Mouse (Mus musculus) CD4-positive, CD25-positive, alpha-beta regulatory T cell, adult 4 months (primary cell): ENCODE data around the gene Ptpdc1. TPM values are rescaled to one million over a fixed set of nuclear protein-coding genes. Genes with fewer than 3 reads are reported as not detected.

ENCODE experiments used
- ATAC-seq: one replicate; pipeline ENCODE4 v1.8.0; 2017
- polyA plus RNA-seq, 2 experiments: library from polyadenylated mRNA; unstranded; fragments of 100-300 nt; shearing (Covaris generic); gene quantifications; one replicate each; pipeline ENCODE4 v1.2.1; 2017

Gene Ptpdc1
- polyA plus RNA-seq, 2 experiments from 2014 or later = 0.79 to 1.6 TPM

DNA sequence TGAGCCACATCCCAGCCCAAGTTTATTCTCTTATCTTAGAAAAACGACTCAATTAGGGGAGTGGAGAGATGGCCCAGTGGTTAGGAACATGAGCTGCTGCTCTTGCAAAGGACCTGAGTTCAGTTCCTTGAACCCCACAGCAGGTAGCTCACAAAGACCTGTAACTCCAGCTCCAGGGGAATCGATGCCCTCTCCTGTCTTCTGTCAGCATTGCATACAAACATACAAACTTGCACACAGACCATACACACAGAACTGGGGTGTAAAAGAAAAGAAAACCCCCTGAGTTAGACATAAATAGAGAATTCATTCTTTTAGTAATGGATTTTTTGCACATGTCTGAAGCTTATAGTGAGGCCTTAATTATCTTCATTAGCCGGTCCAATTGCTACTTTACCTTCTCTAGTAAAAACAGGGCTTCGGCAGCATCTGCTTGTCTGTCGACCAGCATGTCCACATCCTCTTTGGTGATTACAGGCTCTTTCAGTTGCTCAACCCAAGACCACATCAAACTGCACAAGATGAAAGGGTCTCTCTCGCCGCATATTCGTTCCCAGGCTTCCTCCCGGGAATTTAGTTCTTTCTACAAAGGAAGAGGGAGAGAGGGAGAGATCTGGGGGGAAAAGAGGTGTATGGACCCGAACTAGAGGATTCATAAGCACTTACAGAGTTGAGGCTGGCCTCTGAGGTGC lies 42.6 kb downstream of the Ptpdc1 start:
- no peak for ATAC-seq

DNA sequence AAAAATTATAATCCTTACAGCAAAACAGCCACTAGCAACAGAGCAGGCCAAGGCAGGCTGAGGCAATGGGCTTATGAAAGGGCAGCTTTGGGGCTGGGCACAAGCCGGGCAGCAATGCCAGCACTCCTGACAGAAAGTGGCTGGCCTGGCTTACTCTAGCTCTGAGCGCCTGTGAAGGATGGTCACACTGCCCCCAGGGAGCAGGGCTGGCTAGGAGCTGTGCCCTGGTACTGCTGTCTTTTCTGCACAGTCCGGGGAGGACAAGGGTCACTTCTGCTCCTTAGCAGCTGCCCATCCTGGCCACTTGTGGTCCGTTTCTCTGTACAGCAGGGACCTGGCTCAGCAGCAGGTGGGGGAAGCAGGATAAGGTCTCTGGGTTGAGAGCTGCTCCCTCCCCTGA lies 46.8 kb downstream of the Ptpdc1 start:
- no peak for ATAC-seq

DNA sequence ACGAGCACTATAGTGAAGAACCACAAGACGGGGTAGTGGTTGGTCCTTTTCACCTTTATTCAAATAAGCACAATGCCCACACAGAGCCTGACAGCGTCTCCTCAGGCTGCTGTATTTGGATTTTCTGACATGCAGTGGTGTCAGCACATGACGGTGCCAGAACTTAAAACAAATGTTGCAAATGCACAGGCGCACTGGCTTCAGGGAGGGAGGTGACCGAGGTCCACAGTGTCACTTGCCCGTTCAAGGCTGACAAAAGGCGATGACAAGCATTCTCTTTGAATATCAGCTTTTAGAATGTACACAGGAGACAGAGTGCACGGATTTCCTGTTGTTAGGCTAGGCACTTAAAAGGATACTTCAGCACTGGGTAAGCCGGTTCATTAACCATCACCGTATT lies 47.6 kb downstream of the Ptpdc1 start:
- no peak for ATAC-seq

DNA sequence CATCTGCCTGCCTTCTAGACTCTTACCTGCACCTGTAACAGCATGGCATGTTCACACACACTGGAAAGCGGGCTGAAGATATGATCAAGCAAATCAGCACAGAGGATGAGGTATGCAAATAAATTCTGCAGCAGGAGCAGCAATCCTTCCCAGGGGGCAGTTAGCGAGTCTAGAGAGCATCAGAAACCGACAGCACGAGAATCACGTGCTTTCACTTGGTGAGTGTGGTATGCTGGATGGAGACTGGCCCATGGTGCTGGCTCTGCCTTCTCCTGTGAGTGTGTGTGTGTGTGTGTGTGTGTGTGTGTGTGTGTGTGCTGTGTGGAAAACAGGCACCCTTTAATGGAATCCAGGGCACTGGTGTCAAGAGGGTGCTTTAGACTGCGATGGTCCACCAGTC lies 48.5 kb downstream of the Ptpdc1 start:
- ATAC-seq = no peak

DNA sequence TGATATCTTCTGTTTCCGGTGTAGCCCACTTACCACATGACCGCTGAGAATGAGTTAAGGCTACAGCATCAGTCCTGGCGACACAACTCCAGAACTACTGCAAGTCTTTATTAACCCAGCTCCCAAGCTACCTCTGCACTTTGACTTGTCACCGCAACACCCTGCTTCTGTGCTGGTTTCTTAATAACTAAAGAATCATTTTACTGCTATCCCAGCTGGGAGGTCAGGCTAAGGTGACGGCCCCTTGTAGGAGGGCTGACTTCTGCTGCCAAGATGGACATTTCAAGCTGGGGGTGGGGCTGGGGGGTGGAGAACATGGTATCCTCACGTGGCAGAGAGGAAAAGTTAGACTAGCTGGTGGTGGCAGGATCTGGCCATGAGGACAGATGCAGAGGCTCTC lies 50.7 kb downstream of the Ptpdc1 start:
- ATAC-seq = no peak

DNA sequence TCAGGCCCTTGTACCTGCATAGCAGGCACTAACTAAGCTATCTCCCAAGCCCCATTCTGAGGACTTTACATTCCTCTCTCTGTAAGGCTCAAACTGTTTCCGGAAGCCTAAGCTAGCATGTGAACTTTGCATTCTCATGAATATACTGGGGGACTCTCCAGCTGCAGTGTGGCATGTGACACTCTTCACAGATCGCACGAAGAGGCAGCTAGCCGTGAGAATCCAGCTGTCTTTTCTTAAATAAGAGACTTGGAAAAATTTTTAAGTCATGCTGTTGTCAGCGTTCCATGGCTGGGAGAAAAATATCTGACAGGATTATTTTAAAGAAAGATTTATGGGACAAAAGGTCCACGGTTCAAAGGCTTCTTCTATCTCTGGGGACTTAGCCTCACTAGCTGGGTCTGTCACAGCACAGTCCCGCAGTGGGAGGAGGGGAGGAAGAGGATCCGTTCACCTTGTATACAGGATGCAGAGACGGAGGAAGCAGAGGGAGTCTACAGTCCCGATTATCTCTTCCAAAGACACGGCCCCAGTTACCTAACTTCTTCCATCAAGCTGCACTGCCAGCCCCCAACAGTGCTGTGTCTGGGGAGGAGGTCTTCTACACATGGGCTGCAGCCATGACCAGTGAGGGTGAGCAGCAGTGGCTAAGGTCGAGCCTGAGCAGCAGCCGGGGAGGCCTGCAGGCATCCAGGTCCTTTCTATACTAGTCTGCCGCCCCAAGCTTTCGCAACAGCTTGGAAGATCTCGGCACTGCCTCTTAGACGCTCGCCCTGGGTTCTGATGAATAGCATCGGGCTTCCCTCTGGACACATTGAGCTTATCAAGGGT lies 51.7 kb downstream of the Ptpdc1 start:
- no peak for ATAC-seq

DNA sequence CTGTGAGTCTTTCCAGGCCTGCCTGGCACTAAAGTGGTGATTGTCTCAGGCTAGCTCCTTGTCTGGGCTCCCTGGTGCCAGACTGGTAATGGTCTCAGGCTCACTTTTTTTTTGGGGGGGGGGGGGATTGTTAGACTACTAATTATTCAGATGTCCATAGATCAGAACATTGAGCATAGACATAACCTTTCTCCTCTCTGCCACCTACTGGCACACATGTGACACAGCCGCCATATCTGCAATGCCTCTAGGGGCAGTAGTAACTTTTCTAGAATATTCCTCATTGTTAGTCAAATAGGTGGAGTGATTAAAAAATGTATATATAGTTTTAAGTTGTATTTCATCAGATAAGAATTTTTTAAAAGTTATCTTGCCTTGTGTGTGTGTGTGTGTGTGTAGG lies 53.3 kb downstream of the Ptpdc1 start:
- ATAC-seq = peak; percentile 100

DNA sequence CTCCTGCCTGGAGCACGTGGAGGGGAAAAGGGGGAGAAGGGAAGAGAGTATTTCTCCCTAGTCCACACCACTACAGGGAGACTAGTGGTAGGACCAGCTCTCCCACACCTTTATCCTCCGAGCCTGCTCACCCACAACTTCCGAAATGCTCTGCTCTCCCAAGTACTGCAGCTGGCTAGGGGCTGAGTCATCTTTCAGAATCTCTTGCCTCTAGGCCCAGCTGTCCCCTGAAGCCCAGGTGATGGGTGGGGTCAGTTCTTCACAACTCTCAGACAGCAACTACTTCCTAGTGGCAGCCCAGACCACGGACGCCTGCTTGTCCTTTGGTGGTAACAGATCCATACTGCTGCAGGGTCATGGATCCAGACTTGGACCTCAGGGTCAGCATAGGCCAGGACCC lies 54.2 kb downstream of the Ptpdc1 start:
- no peak for ATAC-seq

DNA sequence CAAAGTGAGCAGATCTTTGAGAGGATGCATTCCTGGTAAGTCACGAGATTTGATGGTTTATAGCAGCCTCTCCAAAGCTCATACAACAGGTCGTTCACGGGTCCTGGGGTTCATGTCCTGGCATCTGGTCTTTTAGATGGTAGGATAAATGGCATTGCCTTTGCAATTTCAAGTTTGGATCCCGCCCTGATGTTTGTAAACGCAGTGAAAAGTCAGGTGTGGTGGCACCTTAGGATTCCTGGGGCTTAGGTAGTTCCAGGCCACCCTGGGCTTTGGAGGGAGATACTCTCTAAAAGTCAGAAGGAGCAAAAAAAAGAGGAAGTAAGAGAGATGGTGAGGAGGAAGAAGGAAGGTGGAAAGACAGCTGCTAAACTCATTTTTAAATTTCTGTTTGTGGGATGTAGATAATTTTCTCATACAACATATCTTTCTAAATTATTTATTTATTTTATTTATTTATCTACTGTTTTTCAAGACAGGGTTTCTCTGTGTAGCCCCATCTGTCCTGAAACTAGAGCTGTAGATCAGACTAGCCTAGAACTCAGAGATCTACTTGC lies 55.8 kb downstream of the Ptpdc1 start:
- ATAC-seq = no peak

DNA sequence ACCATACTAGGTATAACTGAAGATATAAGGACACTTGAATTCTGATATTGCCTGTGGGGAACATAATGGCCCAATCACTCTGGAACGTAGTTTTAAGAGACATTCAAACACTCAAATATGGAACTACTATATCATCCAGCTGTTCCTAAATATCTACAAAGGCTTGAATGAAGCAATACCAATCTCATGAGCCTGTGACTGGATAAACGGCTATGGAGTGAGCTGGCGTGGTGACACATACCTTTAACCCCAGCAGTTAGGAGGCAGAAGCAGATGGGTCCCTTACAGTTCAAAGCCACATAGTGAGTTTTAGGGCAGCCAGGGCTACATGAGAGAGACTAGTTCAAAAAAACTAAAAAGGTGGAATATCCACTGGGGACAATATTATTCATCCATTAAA lies 57.8 kb downstream of the Ptpdc1 start:
- no peak for ATAC-seq

DNA sequence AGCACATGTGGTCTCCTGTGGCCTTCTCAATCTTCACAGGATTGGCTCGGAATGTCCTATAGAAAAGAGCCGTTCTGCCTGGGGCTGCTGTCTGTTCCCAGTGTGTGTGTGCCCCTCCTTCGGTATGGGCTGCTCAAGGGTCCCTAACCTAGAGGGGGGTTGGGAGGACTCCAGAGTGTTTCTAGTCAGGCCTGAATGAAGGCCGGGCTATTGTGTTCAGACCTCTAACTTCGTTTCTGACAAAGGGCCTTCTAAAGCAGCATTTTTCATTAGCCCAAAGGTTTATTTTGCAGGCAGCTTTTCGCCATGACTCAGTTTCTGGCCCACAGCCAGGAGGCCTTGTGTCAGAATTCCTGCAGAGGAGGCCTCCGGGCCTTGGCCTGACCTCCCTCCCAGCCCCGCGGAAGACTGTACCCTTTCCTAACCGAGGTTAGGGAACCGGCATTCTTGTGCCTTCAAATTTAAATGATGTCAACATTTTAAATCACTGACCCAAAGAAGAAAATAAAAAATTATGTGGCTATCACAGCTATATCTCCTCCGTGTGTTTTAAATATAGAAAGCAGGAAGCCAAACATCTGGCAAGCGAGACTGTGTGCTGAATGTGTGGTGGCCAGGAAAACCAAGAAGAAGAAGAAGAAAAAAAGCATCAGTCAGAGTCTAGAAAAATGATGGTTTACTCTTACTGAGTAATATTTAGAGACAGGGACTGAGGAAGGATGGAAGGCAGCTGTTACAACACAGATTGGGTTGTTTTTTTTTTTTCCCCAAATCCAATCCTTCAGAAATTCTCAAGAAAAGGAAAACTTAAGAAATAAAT lies 59.1 kb downstream of the Ptpdc1 start:
- ATAC-seq = no peak

DNA sequence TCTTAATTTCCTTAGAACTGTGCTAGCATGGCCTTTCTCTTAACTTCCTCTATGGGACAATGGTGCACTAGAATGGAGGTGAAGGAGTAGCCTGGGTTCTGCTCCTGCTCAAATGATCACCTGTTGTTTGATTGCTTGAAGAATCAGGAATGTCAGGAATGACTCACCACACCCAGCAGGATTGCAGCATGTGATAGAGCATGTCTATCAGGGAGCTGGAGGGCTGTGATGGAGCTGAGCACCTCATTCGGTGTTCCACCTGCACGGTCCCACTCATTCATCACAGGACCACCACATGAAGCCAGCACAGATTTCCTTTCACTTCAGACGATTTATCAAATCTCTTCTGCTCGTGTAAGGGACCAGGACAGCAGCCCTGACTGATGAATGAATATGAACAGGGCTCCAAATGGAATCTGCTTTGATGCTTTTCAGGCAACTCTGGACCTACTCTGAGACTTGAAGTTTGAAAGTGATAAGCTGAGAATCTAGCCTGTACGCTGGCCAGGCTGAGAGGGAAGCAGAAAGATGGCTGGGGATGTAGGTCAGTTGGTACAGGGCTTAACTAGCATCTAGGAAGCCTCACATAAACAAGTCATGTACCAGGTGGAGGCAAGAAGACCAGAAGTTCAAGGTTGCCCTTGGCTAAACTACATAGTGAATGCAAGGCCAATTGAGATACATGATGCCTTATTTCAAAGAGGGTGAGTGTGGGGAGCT lies 60.4 kb downstream of the Ptpdc1 start:
- no peak for ATAC-seq

DNA sequence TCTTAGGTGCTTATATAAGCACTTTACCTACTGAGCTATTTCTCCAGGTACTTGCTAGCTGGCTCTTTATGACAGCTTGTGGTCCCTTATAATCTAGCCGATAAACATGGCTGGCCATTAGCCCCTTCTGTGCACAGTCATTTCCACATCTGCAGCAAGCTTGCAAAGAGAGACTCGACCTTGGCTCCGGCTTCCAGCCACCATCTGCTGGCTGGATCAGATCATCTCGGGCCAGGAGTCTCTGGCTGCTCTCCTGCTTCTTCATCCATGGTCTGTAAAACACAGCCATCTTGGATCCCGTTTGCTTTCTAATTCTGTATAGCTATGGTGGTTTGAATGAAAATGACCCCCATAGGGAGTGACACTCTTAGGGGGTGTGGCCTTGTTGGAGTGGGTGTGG lies 63.1 kb downstream of the Ptpdc1 start:
- no peak for ATAC-seq

DNA sequence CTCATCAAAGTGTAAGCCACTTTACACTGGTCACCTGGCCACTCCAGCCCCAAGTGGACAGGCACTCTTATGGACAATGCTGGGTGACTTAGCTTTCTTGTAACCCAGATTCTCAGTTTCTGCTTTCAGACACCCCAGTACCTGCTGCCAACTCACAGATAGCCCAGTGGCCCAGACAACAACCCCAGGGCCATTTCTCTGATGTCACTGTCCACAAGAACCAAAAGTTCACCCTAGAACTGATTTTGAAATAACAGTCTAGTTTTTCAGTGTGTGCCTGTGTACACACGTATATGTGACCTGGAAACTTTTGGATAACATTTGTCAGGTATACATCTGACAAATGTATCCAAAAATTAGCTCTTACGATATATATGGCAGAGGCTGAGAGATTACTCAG lies 64.0 kb downstream of the Ptpdc1 start:
- ATAC-seq = no peak

DNA sequence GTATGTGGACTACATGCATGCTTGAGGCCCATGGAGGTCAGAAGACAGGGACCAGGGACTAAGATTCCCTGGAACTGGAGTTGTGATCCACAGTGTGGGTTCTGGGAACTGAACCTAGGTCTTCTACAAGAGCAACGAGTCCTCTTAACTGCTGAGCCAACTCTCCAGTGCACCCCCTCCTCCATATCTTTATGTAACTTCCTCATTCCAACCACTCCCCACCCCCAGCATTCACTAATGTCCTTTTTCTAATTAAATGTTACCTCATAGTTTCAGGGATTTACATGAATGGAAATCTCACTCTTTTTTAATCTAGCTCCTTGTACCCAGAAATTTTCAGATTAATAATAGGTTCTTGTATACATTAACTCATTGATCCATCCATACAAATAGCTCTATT lies 69.5 kb downstream of the Ptpdc1 start:
- ATAC-seq = no peak

DNA sequence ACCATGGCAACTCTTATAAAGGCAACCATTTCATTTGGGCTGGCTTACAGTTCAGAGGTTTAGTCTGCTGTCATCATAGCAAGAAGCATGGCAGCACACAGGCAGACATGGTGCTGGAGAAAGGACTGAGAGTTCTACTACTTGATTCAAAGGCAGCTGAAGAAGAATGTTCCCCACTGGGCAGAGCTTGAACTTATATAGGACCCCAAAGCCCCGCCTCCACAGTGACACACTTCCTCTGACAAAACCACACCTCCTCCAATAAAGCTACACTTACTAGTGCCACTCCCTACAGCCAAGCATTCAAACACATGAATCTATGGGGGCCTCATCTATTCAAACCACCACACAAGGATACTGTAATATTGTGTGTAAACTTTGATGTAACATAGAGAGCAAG lies 70.9 kb downstream of the Ptpdc1 start:
- no peak for ATAC-seq

DNA sequence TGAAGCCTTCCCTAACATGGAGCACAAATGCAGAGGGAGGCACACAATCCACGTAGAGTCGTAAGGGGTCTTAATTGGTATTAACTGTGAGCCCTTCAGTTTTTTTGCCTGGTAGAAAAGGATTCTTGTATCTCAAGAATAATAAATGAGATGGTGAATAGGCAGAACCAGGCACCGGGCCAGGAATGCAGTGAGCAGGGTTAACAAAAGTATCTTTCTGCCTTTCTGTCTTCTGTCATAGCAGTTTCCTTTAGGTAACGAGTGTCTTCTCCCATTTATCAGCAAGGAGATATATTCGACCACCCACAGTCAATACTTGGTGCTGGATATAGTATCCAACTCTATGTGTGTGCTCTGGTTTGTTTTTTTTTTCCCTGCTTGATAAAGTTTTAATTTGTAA lies 72.0 kb downstream of the Ptpdc1 start:
- no peak for ATAC-seq

DNA sequence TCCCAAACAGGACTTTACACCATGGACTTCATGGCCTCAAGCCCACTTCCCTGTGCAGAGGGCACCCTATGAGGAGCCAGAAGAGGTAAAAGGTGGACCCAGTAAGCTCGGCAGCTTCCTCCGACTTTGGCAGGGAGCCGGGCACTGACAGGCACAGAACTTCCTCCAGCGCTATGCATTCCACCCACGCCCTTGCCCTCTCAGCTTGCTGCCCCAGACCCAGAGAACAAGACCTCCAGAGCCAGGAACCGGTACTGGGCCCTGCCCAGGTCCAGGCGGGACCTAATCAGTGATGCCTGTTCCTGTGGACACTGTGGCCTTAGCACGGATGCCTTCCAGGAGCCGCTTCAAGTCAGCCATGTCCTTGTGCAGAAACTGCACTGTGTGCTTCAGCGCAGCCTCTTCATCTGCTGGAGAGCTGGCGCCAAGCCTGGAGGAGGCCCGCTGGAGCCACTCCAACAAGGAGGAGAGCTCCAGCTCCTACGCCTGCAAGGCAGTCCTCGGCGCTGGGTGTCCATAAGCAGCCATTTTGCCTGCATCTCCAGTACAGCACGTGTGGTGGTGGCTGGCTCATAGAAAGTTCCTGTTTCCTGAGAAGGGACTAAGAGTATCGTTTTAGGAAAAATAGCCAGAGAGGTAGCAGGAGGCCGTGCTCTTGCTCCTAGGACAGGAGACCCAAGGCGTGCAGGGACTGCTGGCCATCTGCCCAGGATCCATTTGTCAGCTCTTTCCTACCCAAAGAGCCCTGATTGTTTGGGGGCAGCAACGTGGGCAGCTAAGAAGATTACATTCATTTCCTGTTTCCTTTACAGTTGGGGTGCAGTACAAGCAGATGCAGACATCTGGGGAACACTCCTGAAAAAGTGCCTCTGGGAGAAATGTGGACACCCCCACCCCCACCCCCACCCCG lies 73.0 kb downstream of the Ptpdc1 start:
- peak; percentile 67 for ATAC-seq

DNA sequence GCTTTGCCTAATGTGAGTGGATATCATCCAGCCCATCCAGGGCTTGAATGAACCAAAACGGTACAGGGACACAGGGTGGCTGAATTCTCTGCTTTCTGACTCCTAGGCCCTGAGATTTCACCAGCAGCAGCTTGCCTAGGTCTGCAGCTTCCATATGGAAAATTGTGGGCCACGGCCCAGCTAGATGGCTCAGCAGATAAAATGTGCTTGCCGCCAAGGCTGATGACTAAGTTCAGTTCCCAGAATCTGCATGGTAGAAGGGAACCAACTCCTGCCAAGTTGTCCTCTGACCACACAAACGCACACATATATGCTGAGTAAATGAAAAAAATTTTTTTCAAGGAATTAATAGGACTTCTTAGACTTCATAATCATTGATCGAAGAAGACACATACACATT lies 77.2 kb downstream of the Ptpdc1 start:
- no peak for ATAC-seq

DNA sequence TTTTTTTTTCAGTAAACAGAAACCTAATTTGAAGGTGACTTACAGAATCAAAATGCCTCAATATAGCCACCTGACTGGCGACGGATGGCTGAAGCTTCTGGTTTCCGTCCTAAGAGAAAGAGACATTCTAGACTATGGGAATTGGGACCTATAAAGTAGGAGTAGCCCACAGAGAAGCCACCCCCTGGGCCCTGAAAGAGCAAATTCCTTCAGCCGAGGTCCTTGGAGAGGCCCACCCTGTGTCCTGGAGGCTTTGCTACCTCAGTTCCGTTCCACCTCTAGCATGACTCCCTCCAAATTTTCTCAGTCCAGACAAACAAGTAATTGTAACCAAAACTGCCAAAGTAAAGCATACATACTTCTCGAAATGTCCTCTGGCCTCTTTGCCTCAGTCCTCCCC lies 77.8 kb downstream of the Ptpdc1 start:
- ATAC-seq = no peak

DNA sequence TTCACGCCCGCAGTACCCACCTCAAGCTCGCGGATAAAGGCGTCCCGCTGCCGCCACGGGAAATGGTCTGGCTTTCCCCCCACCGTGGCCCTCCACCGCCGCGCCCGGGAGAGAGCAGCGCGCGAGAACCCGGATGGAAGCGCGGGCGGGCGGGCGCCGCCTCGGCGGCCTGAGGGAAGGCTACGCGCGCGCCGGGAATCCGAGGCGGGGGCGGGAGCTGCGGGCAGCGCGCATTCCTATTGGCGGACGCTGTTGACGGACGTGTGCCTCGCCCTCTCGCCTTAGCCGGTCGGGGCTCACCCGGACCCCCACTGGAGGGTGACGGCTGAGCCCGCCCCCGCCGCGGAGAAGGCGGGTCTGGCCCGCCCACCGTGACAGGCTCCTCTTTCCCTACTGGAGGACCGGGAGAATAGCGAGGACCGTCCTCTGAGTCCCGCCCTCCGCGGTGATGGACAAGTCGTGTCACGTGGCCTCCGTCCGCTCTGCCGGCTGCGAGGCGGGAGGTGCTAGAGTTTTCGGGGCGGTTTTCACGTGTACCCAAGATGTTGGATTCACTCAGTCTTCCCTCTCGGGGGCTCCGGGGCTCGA lies 79.0 kb downstream of the Ptpdc1 start:
- peak; percentile 87 for ATAC-seq
